Mouse (Mus musculus): Measurements from ENCODE around the gene Afmid. TPM values are rescaled to one million over a fixed set of nuclear protein-coding genes. Genes with fewer than 3 reads are reported as not detected.

The Afmid gene
- polyA plus RNA-seq, 1 experiment from 2014 or later: 17.5 TPM

DNA sequence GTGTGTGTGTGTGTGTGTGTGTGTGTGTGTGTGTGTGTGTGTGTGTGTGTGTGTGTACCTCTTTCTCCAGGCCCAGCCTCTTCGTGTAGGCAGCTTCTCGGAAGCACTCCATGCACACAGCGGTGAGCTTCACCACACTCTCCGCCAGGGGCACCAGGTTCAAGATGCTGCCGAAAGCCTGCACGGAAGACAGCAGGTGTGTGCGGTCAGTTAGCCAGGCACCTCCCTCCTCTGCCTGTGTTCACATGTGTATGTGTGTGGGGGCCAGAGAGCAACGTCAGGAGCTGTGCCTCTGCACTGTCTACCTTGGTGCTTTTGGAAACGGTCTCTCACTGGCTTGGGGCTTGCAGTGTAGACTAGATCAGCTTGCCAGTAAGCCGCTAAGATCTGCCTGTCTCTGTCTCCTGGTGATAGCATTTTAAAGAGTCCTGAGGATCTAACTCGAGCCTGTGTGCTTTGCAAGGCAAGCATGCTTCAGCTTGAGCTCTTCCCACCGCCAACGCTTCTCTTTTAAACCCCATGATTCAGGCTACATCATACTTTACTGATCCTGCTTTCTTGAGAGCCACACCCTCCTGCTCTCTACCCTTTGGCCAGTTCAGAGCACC, 9.2 kb upstream of the Afmid start:
- Histone ChIP-seq H3K9me3 (replicated peaks; ENCODE audit: control insufficient read depth, low read length) (no peaks in the 10 kb centered on the region), H3K4me3 (ENCODE audit: low read length) (no peak overlapping the region), H3K4me1 (ENCODE audit: control insufficient read depth, insufficient read depth, low read length) (peaks cover 40% of the 10 kb centered on the region), H3K27me3 (ENCODE audit: control insufficient read depth, insufficient read depth, low read length) (no peaks in the 10 kb centered on the region), H3K9ac (ENCODE audit: low read length) (no peak overlapping the region), H3K4me2 (ENCODE audit: low read depth, low read length) (no peak overlapping the region), H3K36me3 (ENCODE audit: control insufficient read depth, insufficient read depth) (peaks cover 54% of the 10 kb centered on the region), H3K27ac (ENCODE audit: low read length) (no peak overlapping the region)
- no peak for ATAC-seq (replicated peaks; ENCODE audit: extremely low read depth, insufficient read depth, low FRiP score)
- 88% methylated on average over 12 of the region's 13 CpGs for WGBS

DNA sequence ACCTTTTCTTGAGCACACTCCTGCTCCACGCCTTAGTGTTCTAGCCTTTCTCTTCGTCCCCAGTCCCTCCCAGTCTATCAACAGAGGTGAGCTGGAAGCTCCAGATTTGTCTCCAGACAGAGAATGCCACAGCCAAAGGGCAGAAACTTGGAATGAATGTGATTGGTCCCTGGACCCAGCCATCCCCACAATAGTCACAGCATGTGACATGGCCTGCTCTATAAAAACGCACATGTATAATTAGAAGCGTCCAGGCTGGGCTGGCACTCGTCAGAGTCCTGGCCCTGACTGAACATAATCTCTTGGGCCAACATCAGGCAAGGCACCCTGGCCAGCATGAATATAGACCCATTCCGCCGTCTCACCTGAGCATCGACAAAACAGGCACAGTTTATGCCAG, 6.6 kb upstream of the Afmid start:
- Histone ChIP-seq H3K27ac (ENCODE audit: low read length) (peak overlapping the region; percentile 94), H3K36me3 (ENCODE audit: control insufficient read depth, insufficient read depth) (peaks cover 54% of the 10 kb centered on the region), H3K4me2 (ENCODE audit: low read depth, low read length) (peak overlapping the region; percentile 43)

DNA sequence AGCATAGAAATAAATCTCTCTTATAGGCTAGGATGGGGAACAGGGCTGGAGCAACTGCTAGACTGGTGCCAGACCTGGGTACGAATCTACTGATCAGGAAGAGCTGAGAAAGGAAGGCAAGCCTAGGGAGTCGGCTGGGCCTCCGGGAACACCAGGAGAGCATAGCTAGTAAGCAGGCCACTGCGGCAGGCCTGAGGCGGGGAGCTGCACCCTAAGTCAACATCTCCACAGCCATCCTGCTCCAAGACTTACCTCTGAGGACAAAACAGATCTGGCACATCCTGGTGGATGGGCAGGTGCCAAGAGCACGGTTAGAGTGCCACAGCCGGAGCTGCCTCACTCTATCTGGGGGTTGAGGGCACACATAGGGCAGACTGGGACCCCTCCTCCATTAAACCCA, 5.6 kb upstream of the Afmid start:
- Histone ChIP-seq H3K36me3 (ENCODE audit: control insufficient read depth, insufficient read depth) (peaks cover 48% of the 10 kb centered on the region), H3K4me2 (ENCODE audit: low read depth, low read length) (no peak overlapping the region), H3K27ac (ENCODE audit: low read length) (peak overlapping the region; percentile 94), H3K4me3 (ENCODE audit: low read length) (no peak overlapping the region), H3K9me3 (replicated peaks; ENCODE audit: control insufficient read depth, low read length) (no peaks in the 10 kb centered on the region), H3K27me3 (ENCODE audit: control insufficient read depth, insufficient read depth, low read length) (no peaks in the 10 kb centered on the region), H3K4me1 (ENCODE audit: control insufficient read depth, insufficient read depth, low read length) (peaks cover 50% of the 10 kb centered on the region), H3K9ac (ENCODE audit: low read length) (peak overlapping the region; percentile 33; the same call in 1 of the 2 replicates)
- 90% methylated on average over 7 of the region's 7 CpGs for WGBS
- no peak for ATAC-seq (replicated peaks; ENCODE audit: extremely low read depth, insufficient read depth, low FRiP score)

More for the DNA sequence above, 6.6 kb upstream of the Afmid start:
- peak overlapping the region; percentile 48 for H3K9ac ChIP-seq (ENCODE audit: low read length)
- no peaks in the 10 kb centered on the region for H3K9me3 ChIP-seq (replicated peaks; ENCODE audit: control insufficient read depth, low read length)
- ATAC-seq (replicated peaks; ENCODE audit: extremely low read depth, insufficient read depth, low FRiP score): peak; percentile 79
- H3K4me3 ChIP-seq (ENCODE audit: low read length): no peak overlapping the region
- WGBS: 50% methylated on average over 8 of the region's 8 CpGs
- no peaks in the 10 kb centered on the region for H3K27me3 ChIP-seq (ENCODE audit: control insufficient read depth, insufficient read depth, low read length)
- H3K4me1 ChIP-seq (ENCODE audit: control insufficient read depth, insufficient read depth, low read length): peaks cover 53% of the 10 kb centered on the region

DNA sequence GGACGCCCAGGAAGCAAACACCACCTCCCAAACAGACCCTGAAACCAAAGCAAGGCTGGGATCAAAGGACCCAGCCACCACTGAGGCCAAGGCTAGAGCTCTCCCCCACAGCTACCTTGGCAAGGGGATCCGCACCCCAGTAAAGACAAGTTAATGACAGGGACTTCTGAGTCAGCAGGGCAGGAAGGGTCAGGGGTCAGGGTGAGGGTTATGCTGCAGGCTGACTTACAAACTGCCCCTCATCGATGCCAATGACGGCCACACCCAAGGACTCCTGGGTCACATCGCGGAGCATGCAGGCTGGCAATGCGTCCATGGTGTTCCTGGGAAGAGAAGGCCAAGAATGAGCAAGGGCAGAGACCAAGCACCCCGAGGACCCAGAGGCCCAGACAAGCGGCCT, 3.9 kb upstream of the Afmid start:
- Histone ChIP-seq H3K9me3 (replicated peaks; ENCODE audit: control insufficient read depth, low read length) (no peaks in the 10 kb centered on the region), H3K4me2 (ENCODE audit: low read depth, low read length) (no peak overlapping the region), H3K9ac (ENCODE audit: low read length) (no peak overlapping the region), H3K27me3 (ENCODE audit: control insufficient read depth, insufficient read depth, low read length) (no peaks in the 10 kb centered on the region), H3K27ac (ENCODE audit: low read length) (peak overlapping the region; percentile 17; the same call in 1 of the 2 replicates), H3K4me3 (ENCODE audit: low read length) (no peak overlapping the region), H3K4me1 (ENCODE audit: control insufficient read depth, insufficient read depth, low read length) (peaks cover 62% of the 10 kb centered on the region), H3K36me3 (ENCODE audit: control insufficient read depth, insufficient read depth) (peaks cover 38% of the 10 kb centered on the region)
- no peak for ATAC-seq (replicated peaks; ENCODE audit: extremely low read depth, insufficient read depth, low FRiP score)
- 93% methylated on average over 9 of the region's 9 CpGs for WGBS

DNA sequence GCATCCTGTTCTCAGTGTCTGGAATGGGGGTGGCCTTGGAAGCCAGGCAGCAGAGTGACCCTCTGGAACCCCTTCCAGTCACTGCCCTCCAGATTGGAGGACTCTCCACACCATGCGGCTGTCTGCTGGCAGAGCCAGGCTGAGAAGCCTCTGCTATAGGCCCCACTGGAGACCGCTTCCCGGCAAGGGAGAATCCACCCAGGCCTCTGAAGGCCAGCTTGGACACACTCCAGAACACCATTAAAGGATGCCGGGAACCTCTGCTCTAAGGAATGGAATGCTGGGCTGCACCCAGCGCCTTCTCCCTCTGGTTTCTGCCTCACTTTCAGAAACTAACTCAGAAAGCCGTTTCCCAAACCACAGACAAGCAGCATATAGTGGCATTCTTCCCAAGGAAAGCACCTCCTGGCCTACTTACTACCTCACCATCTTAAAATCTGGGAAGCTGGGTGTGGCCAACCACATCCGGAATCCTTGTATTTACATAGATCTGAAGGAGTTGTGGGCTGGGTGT, 2.9 kb upstream of the Afmid start:
- Histone ChIP-seq H3K36me3 (ENCODE audit: control insufficient read depth, insufficient read depth) (peaks cover 34% of the 10 kb centered on the region), H3K27ac (ENCODE audit: low read length) (peak overlapping the region; percentile 76), H3K4me1 (ENCODE audit: control insufficient read depth, insufficient read depth, low read length) (peaks cover 71% of the 10 kb centered on the region), H3K9ac (ENCODE audit: low read length) (peak overlapping the region; percentile 54), H3K4me2 (ENCODE audit: low read depth, low read length) (peak overlapping the region; percentile 90), H3K27me3 (ENCODE audit: control insufficient read depth, insufficient read depth, low read length) (no peaks in the 10 kb centered on the region), H3K9me3 (replicated peaks; ENCODE audit: control insufficient read depth, low read length) (no peaks in the 10 kb centered on the region), H3K4me3 (ENCODE audit: low read length) (no peak overlapping the region)
- WGBS: 36% methylated on average over 7 of the region's 7 CpGs
- ATAC-seq (replicated peaks; ENCODE audit: extremely low read depth, insufficient read depth, low FRiP score): no peak

DNA sequence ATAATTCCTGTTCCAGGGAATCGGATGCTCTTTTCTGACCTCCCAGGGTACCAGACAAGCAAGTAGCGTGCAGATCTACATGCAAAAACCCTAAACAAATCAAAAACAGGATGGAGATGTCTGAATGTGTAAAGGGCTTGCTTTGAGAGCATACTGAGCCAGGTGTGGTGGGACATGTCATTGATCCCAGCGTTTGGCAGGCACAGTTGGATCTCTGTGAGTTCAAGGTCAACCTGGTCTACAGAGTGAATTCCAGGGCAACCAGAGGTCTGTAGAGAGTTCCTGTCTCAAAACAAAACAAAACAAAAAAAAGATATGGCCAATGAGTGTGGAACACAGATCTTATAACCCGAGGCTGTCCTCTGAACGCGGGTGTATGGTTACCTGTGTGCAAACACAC, 2.3 kb upstream of the Afmid start:
- H3K27ac ChIP-seq (ENCODE audit: low read length): peak overlapping the region; percentile 76
- H3K36me3 ChIP-seq (ENCODE audit: control insufficient read depth, insufficient read depth): peaks cover 28% of the 10 kb centered on the region
- H3K27me3 ChIP-seq (ENCODE audit: control insufficient read depth, insufficient read depth, low read length): no peaks in the 10 kb centered on the region
- 87% methylated on average over 6 of the region's 6 CpGs for WGBS
- H3K4me2 ChIP-seq (ENCODE audit: low read depth, low read length): peak overlapping the region; percentile 90; the same call in 1 of the 2 replicates
- no peak overlapping the region for H3K4me3 ChIP-seq (ENCODE audit: low read length)
- peak overlapping the region; percentile 48 for H3K9ac ChIP-seq (ENCODE audit: low read length)
- no peaks in the 10 kb centered on the region for H3K9me3 ChIP-seq (replicated peaks; ENCODE audit: control insufficient read depth, low read length)
- no peak for ATAC-seq (replicated peaks; ENCODE audit: extremely low read depth, insufficient read depth, low FRiP score)
- H3K4me1 ChIP-seq (ENCODE audit: control insufficient read depth, insufficient read depth, low read length): peaks cover 71% of the 10 kb centered on the region

DNA sequence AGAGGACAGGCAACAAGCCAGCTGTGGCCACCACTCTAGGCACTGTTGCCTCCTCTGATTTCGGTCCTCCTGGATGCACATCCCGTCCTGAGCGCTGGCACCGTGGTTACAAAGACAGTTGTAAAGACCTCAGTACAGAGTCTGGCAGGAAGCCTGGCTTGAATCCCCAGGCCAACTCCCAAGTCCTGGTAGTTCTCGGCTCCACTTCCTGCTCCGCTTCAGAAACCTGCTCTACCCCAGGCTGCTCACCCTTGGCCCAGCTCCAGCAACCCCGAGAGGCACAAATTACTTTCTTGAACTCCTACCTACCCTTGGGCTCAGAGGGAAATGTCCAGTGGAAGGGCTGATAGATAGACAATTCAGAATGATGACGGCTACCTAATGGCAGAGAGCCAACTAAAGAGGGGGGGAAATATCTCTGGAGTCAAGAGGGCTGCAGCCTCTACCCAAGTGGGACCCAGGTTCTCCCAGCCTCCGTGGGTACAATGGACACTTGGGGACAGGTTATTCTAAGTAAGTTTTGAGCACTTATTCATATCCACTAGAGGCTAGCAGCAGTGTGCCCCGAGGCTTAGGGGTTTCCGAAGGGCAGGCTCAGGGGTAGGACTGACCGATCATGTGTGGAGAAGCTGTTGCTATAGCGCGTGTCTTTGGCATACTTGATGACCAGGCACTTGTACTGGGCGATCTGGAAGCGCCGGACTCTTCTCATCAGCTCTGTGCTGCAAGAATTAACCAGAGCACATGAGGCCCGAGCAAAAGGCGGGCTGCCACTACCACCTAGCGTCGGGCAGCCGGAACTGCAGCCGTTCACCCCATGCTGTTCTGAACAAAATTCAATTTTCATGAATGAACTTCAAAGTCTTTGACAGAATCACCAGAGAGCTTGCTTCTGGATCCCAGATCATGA, 1.4 kb upstream of the Afmid start:
- Histone ChIP-seq H3K4me2 (ENCODE audit: low read depth, low read length) (peak overlapping the region; percentile 90), H3K9me3 (replicated peaks; ENCODE audit: control insufficient read depth, low read length) (no peaks in the 10 kb centered on the region), H3K36me3 (ENCODE audit: control insufficient read depth, insufficient read depth) (peaks cover 22% of the 10 kb centered on the region), H3K9ac (ENCODE audit: low read length) (peak overlapping the region; percentile 82), H3K27ac (ENCODE audit: low read length) (peak overlapping the region; percentile 99), H3K4me1 (ENCODE audit: control insufficient read depth, insufficient read depth, low read length) (peaks cover 73% of the 10 kb centered on the region), H3K4me3 (ENCODE audit: low read length) (peak overlapping the region; percentile 74), H3K27me3 (ENCODE audit: control insufficient read depth, insufficient read depth, low read length) (no peaks in the 10 kb centered on the region)
- peak; percentile 37; the same call in 1 of the 2 replicates for ATAC-seq (replicated peaks; ENCODE audit: extremely low read depth, insufficient read depth, low FRiP score)
- WGBS: 10% methylated on average over 23 of the region's 23 CpGs

DNA sequence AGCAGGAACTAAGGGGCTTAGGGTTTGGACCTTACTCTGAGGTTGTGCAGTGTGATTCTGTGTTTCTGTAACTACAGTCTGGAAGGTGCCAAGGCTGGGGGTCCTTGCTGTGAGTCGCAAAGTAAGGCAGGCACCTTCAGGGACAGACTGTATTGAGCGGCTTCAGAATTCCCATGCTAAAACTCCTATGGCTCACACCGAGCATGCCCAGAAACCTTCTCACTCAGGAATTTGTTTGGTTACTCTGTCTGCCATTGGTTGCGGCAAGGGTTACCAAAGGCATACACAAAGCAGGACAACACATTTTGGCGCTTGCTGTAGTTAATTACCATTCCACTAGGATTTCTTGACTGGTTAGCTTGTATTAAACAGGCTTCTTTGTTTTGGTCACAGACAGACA, 440 bp downstream of the Afmid start:
- Histone ChIP-seq H3K4me1 (ENCODE audit: control insufficient read depth, insufficient read depth, low read length) (peaks cover 79% of the 10 kb centered on the region), H3K4me3 (ENCODE audit: low read length) (peak overlapping the region; percentile 74), H3K9me3 (replicated peaks; ENCODE audit: control insufficient read depth, low read length) (no peaks in the 10 kb centered on the region), H3K27ac (ENCODE audit: low read length) (peak overlapping the region; percentile 99), H3K9ac (ENCODE audit: low read length) (peak overlapping the region; percentile 82), H3K36me3 (ENCODE audit: control insufficient read depth, insufficient read depth) (peaks cover 12% of the 10 kb centered on the region; the same call in 1 of the 2 replicates), H3K4me2 (ENCODE audit: low read depth, low read length) (peak overlapping the region; percentile 90), H3K27me3 (ENCODE audit: control insufficient read depth, insufficient read depth, low read length) (no peaks in the 10 kb centered on the region)
- WGBS: 14% methylated on average over 5 of the region's 5 CpGs
- no peak for ATAC-seq (replicated peaks; ENCODE audit: extremely low read depth, insufficient read depth, low FRiP score)

DNA sequence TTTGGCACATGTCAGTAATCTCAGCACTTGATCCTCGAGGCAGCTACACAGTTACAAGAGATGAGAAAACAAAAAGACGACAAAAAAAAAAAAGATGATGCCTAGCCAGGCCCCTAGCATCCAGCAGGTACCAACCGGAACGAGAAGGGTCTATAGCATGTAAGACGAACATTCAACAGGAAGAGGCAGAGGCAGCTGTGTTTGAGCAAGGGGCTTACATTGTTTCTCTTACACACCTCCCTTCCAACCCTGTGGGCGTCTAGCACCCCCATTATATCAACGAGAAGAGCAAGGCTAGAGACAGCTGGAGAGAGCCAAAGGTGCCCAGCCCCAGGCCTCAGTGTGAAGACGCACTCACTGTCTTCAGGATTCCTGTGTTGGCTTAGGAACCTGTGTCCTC, 1.2 kb downstream of the Afmid start:
- Histone ChIP-seq H3K9me3 (replicated peaks; ENCODE audit: control insufficient read depth, low read length) (no peaks in the 10 kb centered on the region), H3K4me3 (ENCODE audit: low read length) (peak overlapping the region; percentile 74), H3K36me3 (ENCODE audit: control insufficient read depth, insufficient read depth) (0 out of 2 replicates have a peak, but pooled peaks cover 7% of the 10 kb centered on the region), H3K27ac (ENCODE audit: low read length) (peak overlapping the region; percentile 99), H3K4me1 (ENCODE audit: control insufficient read depth, insufficient read depth, low read length) (peaks cover 80% of the 10 kb centered on the region), H3K27me3 (ENCODE audit: control insufficient read depth, insufficient read depth, low read length) (no peaks in the 10 kb centered on the region), H3K9ac (ENCODE audit: low read length) (peak overlapping the region; percentile 82), H3K4me2 (ENCODE audit: low read depth, low read length) (peak overlapping the region; percentile 90)
- no peak for ATAC-seq (replicated peaks; ENCODE audit: extremely low read depth, insufficient read depth, low FRiP score)
- WGBS: 59% methylated on average over 8 of the region's 8 CpGs
